Mouse (Mus musculus) liver, postnatal 0 days (tissue): Measurements from ENCODE around the gene Gk5. TPM values are rescaled to one million over a fixed set of nuclear protein-coding genes. Genes with fewer than 3 reads are reported as not detected.

ENCODE experiments used
- ATAC-seq: fragments of 200-750 bp; cut with Nextera tagmentation; 2 replicates; pipeline ENCODE4 v1.8.0; 2017; ENCODE audit warnings: mild to moderate bottlenecking, moderate library complexity
- DNase-seq: peaks from one replicate; pipeline ENCODE4 v3.0.0-alpha.2; 2016
- H3K27ac ChIP-seq: fragments of 300-500 bp; sonication (generic); 2 replicates; pipeline ENCODE4 v1.5.1; 2014; ENCODE audit warnings: antibody characterized with exemption, moderate library complexity, mild to moderate bottlenecking, low read depth
- H3K27me3 ChIP-seq: fragments of 300-500 bp; sonication (generic); 2 replicates; pipeline ENCODE4 v1.6.1; 2014; ENCODE audit warnings: low read length, control low read depth, mixed read lengths; ENCODE audit not compliant: insufficient read depth
- H3K36me3 ChIP-seq: fragments of 300-500 bp; sonication (generic); replicated peaks from 2 replicates; pipeline ENCODE4 v1.6.1; 2014; ENCODE audit warnings: mild to moderate bottlenecking, control low read depth, low read length, moderate library complexity, mixed read lengths; ENCODE audit not compliant: insufficient read depth
- H3K4me1 ChIP-seq: fragments of 300-500 bp; sonication (generic); 2 replicates; pipeline ENCODE4 v1.6.1; 2014; ENCODE audit warnings: antibody characterized with exemption, mild to moderate bottlenecking, control low read depth; ENCODE audit not compliant: insufficient read depth
- H3K4me2 ChIP-seq: fragments of 300-500 bp; sonication (generic); 2 replicates; pipeline ENCODE4 v1.6.1; 2014; ENCODE audit warnings: low read depth, mild to moderate bottlenecking, low read length, moderate library complexity, mixed read lengths
- H3K4me3 ChIP-seq: fragments of 300-500 bp; sonication (generic); 2 replicates; pipeline ENCODE4 v1.5.1; 2014; ENCODE audit warnings: low read depth, low read length
- H3K9ac ChIP-seq: fragments of 300-500 bp; sonication (generic); replicated peaks from 2 replicates; pipeline ENCODE4 v1.6.1; 2014; ENCODE audit warnings: mild to moderate bottlenecking, moderate library complexity
- H3K9me3 ChIP-seq: fragments of 300-500 bp; sonication (generic); 2 replicates; pipeline ENCODE4 v1.6.1; 2016; ENCODE audit warnings: mild to moderate bottlenecking, control low read depth, low read length, mixed read lengths
- CTCF ChIP-seq: sonication (generic); IDR thresholded peaks from 2 replicates; pipeline ENCODE4 v1.5.1; 2016; ENCODE audit warnings: antibody characterized with exemption, low read depth
- EP300 ChIP-seq: IDR thresholded peaks from 2 replicates; pipeline ENCODE4 v1.6.1; 2016; ENCODE audit warnings: antibody characterized with exemption, low read depth, mild to moderate bottlenecking
- WGBS: fragments of 180-500 bp; shearing (Covaris S2); extraction: QIAGEN DNeasy Blood & Tissue Kit; methylation state at CpG from one replicate; pipeline ENCODE4 v1.1.7; 2014; ENCODE audit not compliant: insufficient replicate concordance; 5-methylcytosine and 5-hydroxymethylcytosine counted together
- polyA plus RNA-seq: library from polyadenylated mRNA; unstranded; fragments of >200 nt; fragmentation: Nextera tagmentation; extraction: Ambion mirVana; gene quantifications from 2 replicates; pipeline ENCODE4 v1.2.1, GENCODE M21; 2015

Gk5 gene
- polyA plus RNA-seq, 1 experiment from 2014 or later: 0.32 TPM

DNA sequence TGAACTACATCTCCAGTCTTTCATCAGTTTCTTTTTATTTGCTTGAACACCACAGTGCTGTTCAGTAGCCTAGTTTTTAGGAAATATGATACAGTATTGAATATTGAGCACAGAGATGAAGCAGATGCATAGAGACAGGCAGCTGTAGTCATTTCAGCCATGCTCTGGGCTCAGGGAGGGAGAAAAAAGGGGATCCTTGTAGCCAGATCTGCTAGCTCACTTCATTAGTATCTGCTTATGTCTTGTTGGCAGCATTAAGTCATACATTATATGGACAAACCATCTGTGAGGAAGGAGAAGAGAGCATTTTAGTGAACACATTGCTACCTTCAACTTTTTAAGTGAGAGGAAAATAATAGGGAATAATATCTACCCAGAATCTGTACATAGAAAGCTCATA lies 101.3 kb downstream of the Gk5 start:
- Histone ChIP-seq H3K9me3 (no peaks in the 10 kb centered on the region), H3K27ac (no peak overlapping the region), H3K27me3 (no peaks in the 10 kb centered on the region), H3K9ac (no peak overlapping the region), H3K4me3 (no peak overlapping the region), H3K4me2 (no peak overlapping the region), H3K36me3 (no peaks in the 10 kb centered on the region), H3K4me1 (no peaks in the 10 kb centered on the region)
- ATAC-seq (no peak), DNase-seq (no peak)
- TF ChIP-seq EP300 (no peak), CTCF (no peak)

DNA sequence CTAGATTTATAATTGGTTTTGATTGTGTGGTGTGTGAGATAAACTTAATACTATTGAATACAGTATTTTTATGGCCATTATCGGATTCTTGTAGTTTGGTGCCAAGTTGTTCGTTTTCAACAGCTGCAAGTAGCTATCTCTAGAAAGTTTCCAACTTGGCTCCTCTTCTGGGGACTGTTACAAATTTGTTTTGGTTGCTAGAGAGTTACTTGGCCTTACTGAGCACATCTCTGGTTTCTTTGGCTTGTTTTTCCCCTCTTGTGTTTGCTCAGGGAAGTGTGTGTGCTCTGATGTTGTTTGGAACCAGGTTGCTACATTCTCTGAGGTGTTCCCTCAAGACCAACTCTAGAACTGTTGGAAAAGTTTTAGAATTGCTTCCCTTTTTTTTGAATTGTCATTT lies 104.1 kb downstream of the Gk5 start:
- H3K9ac ChIP-seq: no peak overlapping the region
- ATAC-seq: no peak
- no peaks in the 10 kb centered on the region for H3K36me3 ChIP-seq
- TF ChIP-seq EP300 (no peak), CTCF (no peak)
- no peaks in the 10 kb centered on the region for H3K27me3 ChIP-seq
- DNase-seq: no peak
- no peak overlapping the region for H3K4me3 ChIP-seq
- H3K4me2 ChIP-seq: no peak overlapping the region
- 75% methylated on average over 2 of the region's 2 CpGs for WGBS
- no peaks in the 10 kb centered on the region for H3K9me3 ChIP-seq
- H3K4me1 ChIP-seq: no peaks in the 10 kb centered on the region
- no peak overlapping the region for H3K27ac ChIP-seq

DNA sequence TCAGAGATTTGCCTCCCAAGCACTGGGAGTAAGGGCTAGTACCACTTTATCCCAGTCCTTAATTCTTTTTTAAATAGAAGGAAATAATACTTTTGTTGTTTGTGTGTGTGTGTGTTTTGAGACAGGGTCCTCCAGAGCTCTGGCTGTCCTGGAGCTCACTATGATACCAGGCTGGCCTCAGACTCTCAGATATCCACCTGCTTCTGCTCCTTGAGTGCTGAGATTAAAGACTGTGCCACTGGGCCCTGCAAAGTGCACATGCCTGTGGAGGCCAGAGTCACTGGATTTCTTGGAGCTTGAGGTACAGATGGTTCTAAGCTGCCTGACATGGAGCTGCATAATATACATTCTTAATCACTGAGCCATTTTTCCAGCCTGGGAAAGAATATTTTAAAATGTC lies 109.1 kb downstream of the Gk5 start:
- Histone ChIP-seq H3K4me3 (no peak overlapping the region), H3K9ac (no peak overlapping the region), H3K36me3 (no peaks in the 10 kb centered on the region), H3K27me3 (no peaks in the 10 kb centered on the region), H3K27ac (no peak overlapping the region), H3K4me2 (no peak overlapping the region), H3K9me3 (no peaks in the 10 kb centered on the region), H3K4me1 (no peaks in the 10 kb centered on the region)
- no peak for ATAC-seq
- no peak for DNase-seq
- TF ChIP-seq CTCF: no peak
- TF ChIP-seq EP300: no peak

DNA sequence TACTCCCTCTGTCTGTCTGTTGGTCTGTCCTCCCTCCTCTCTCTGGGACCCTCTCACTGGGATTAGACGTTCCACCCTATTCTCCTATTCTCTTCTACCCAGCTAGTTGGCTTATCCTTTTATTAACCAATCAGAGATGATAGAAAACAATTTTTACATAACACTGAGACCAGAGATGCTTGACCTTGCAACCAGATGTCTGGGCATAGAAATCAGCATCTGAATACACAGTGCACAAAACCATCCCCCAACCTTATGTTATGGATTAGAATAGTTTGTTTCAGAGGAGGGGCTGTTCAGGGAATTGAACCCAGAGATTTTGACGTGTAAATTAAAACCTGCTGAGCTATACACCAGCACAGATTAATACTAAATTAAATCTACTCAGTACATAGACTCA lies 111.1 kb downstream of the Gk5 start:
- no peaks in the 10 kb centered on the region for H3K9me3 ChIP-seq
- no peak overlapping the region for H3K27ac ChIP-seq
- no peak overlapping the region for H3K9ac ChIP-seq
- no peak overlapping the region for H3K4me2 ChIP-seq
- DNase-seq (no peak), ATAC-seq (no peak)
- H3K4me1 ChIP-seq: no peaks in the 10 kb centered on the region
- no peaks in the 10 kb centered on the region for H3K27me3 ChIP-seq
- H3K4me3 ChIP-seq: no peak overlapping the region
- 89% methylated on average over 2 of the region's 2 CpGs for WGBS
- H3K36me3 ChIP-seq: no peaks in the 10 kb centered on the region
- TF ChIP-seq CTCF (no peak), EP300 (no peak)

Other genes with a start within 250 kb of the Gk5 start
- 4.8 TPM in 2 replicates for gene Xrn1, start 164.6 kb upstream of the Gk5 start, polyA plus RNA-seq
- 61.7 and 69.0 TPM in 2 replicates for gene Tfdp2, start 76.9 kb downstream of the Gk5 start, polyA plus RNA-seq
- 60.3 and 60.6 TPM in 2 replicates for gene Atp1b3, start 245.1 kb downstream of the Gk5 start, polyA plus RNA-seq